Mouse (Mus musculus) adrenal gland, postnatal 25 days (tissue): ENCODE results near the gene Arhgap44. TPM values are rescaled to one million over a fixed set of nuclear protein-coding genes. Genes with fewer than 3 reads are reported as not detected.

Experiments
- DNase-seq: peaks from one replicate; pipeline ENCODE4 v3.0.0; 2021; ENCODE audit warnings: mixed read lengths
- long read RNA-seq: library from polyadenylated mRNA; stranded (forward); transcript quantifications from one replicate; pipeline ENCODE4 v2.0.0, GENCODE M21; 2021
- total RNA-seq: library from RNA; stranded (reverse); gene quantifications from 2 replicates; pipeline ENCODE4 v1.2.3, GENCODE M21; 2021

Arhgap44 gene
- total RNA-seq: 7.8 and 8.4 TPM in 2 replicates
- long read RNA-seq, partial matches to known transcripts: 3 of 4 reads
- long read RNA-seq, other reads (novel, unspliced or antisense): 1 of 4 reads

- DNase-seq: peak; percentile 76
Observed at GRCm38 (mm10) chr11:65162767-65163120, at the start of gene Arhgap44. TSS of gene Arhgap44 (minus strand) at chr11:65162961.

DNA sequence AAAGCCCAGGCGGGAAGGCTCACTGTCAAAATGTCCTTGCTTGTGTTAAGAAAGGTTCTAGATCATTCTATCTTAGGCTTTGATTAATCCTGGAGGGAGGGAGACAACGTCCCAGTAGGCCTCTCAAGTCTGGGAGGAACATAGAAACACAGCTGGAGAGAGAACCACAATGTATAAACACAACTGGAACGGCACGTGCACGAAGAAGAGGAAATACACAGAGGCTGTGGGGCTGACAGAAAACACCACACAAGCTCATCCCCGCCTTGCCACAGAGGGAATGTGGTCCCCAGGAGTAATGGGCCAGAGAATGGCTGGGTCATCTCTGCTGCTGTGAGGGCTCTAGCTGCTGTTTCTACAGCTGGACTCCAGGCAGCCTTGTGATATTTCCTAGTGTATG is 48.9 kb upstream of the Arhgap44 start:
- no peak for DNase-seq

- DNase-seq: peak; percentile 18
Observed at GRCm38 (mm10) chr11:65209441-65209840, 46.7 kb upstream of the Arhgap44 start.

GRCm38 (mm10) chr11:65205306-65205705 is 42.5 kb upstream of the Arhgap44 start:
- no peak for DNase-seq

- DNase-seq: no peak
Observed at GRCm38 (mm10) chr11:65204651-65205050, 41.9 kb upstream of the Arhgap44 start.

DNA sequence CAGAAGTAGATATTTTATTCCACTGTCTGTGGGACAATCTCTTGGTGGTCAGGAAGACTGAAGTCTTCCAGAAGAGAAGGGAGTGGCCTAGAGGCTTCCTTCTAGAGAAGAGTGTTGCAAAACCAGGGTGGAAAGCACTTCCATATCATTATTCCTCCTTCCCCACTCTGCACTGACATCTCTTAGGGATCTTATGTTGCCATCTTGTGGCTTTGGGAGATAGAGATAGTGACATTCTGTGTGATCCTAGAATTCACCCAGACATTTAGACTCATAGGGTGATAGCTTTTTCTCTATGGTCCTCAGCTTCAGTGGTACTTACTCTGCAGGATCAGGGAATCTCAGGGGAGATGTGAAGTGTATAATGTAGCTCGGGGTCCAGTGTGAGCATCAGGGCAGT is 40.3 kb upstream of the Arhgap44 start:
- DNase-seq: no peak

- no peak for DNase-seq
Observed at GRCm38 (mm10) chr11:65202236-65202635, 39.5 kb upstream of the Arhgap44 start.

DNA sequence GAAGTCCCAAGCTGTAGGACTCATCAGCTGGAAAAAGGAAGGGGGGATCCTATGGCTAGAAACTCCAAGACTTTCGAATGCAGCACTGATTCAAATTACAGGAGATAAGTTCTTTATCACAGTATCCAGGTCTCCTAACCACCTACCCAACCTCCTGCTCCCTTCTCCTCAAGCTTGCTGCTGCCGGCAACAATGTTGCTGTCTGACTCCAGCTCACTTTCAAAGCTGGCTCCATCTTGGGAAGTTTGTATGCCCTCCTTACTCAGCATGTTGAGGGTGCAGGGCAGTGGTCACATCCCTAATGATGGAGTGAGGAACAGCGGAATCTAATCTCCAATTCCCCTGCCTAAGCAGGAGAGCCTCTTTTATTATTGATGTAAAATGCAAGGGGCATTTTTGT is 35.3 kb upstream of the Arhgap44 start:
- no peak for DNase-seq

GRCm38 (mm10) chr11:65197280-65197679 is 34.5 kb upstream of the Arhgap44 start:
- peak; percentile 54 for DNase-seq

DNA sequence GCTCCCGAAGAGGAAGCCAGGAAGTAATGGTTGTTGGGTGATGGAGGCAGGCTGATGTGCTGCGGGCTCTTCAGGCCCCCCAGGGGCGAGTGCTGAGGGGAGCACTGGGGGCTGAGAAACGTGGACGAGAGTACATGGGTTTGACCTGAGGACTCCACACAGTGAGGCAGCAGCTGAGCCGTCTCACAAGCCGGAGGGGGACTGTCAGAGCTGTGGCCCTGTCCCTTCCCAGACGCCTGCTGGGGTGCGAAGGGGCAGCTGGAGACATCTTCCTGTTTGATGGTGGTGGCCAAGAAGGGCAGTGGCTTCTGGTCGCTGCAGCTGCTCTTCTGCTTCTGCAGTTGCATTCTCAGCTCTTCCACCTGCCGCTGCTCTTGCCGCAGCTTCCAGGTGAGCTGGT is 24.2 kb upstream of the Arhgap44 start:
- DNase-seq: no peak

GRCm38 (mm10) chr11:65185114-65185513 is 22.4 kb upstream of the Arhgap44 start:
- DNase-seq: no peak

DNA sequence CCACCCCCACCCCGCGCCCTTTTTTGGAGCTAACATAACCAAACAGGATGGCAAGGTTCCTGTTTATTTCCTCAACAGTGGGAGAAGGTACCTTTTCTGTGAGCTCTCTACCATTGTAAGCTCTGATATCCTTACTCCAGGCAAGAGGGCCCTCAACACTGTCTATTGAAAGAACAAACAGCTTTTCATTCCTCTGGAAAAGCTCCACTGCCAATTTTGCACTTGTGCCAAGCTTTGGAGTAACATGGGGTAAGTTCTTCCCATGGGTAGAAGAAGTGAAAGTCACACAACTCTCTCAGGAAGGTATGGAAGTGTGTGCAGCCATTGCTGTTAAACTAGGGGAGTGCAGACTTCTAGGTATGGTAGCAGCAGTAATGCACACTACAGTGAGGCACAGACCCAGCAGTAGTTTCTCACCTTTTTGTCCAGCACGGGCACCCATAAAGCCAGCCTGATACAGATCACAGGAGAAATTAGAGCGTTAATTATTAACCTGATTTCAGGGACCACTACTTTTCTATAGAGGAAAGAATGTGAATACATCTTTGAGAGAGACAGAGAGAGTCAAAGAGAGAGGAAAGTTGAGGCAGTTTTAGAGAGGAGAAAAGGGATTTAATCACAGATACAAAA is 7.5 kb upstream of the Arhgap44 start:
- DNase-seq: no peak

DNA sequence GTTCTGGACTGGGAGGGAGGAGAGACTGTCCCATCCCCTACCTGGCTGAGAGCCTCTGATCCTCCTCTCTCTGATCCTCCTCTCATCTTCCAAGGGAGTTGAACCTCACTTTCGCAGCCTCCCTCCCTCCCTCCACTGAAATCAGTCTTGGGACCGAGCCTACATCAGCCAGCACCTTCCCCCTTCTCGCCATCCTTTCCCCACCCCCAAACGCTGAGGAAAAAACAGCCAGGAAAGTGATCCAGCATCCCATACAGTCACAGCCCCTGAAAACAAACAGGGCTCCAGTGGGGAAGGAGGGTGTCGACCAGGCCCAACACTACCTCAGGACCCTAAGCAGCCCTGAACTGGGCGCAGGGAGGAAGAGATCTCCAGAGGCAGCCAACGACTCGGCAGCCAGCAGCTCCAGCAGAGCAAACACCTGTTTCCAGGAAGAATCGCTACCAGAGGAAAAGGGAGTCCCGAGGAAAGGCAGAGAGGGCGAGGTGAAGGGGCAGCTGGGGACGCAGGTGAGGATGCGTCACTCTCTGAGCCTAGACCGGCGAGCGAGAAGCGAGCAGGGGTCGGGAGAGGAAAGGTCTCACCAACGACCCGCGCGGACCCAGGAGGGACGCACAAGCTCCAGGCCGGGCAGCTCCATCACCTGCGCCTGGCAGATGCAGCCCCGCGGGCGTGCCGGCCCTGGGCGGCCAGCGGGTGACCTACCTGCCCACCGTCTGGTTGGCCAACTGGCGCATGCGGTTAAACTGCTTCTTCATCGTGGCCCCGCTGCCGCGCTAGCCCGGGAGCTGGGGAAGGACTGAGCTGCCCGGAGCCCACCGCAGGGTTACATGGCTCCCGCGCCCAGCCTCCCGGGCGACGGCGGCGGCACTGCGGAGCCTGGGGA is 637 bp downstream of the Arhgap44 start:
- DNase-seq: no peak

DNA sequence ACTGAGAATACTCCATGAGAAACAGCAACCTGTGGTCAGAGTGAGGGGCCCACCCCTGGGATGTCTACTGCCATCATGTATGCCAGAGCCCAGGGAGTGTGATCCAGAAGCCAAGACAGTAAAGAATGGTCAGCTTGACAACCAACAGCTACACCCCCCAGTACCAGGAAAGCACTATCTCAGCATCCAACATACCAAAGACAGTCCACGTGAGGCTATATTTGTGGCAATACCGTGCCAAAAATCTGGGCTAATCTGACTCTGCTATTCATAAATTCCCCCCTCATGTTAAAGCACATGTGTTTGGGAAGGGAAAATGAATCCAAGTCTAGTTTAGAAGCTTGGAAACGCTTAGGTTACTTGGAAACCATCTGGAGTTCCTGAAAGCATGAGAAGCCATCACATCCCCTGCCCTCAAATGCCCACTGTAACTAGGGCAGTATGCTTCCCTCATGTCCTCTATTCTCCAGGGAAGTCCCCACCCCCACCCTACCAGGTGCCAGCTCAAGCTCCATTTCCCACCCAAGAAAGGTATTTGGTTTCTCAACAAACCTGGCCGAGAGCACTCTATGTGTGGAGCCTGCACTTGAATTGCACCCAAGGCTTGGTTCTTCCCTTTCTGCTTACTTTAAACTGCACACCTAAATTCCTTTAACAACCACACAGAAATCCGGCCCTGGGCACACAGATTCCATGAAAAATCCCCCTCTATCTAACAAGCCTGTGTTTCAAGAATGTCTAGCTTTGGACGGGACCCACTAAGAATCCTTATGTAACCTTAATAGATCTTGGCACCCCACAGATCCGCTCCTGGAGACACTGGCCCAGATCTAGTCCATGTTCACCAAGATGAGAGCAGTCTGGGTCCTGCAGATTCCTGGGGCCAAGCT is 1.5 kb downstream of the Arhgap44 start:
- no peak for DNase-seq

DNA sequence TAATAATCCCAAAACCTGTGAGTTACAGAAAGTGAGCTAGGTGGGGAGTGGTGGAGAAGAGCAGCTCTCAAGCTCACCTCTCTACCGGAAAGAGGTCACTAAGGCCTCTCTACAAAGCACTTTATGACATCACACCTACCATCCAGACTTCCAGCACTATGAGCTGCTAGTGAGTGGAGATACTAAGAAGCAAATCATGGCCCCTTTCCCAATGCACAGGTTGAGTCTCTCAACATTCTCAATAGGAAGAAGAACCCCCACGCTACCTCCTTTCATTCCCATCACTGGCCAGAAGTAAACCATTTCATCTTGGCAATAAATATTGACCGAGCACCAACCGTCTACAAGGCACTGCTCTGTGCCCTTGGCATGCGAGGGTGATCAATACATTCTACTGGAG is 3.0 kb downstream of the Arhgap44 start, which contains the start of gene 1700086D15Rik:
Gene 1700086D15Rik (minus strand): TSS at position 101 of the 400 bp plus-strand sequence.
- DNase-seq: no peak

GRCm38 (mm10) chr11:65158658-65158990 is 4.1 kb downstream of the Arhgap44 start:
- no peak for DNase-seq

- DNase-seq: no peak
Observed at GRCm38 (mm10) chr11:65157966-65158657, 4.6 kb downstream of the Arhgap44 start.

DNA sequence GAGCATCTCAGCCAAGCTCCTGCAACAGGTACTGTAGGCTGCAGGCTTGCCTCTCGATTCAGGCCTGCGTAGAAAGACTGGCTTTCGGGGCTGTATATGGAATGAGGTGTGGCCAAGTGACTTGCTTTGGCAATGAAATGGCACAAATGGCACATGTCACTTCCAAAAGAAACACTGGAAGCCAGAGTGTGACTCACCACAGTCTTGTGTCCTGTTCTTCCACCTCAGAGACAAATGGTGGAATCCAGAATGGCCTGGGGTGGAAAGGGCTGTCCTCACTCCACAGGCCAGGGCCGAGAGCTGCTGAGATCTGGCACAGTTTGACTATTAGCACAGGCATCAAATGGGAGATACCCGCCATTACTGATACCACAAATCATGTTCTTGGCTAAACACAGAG is 9.8 kb downstream of the Arhgap44 start:
- DNase-seq: no peak

- DNase-seq: no peak
Observed at GRCm38 (mm10) chr11:65148441-65148840, 14.3 kb downstream of the Arhgap44 start.

GRCm38 (mm10) chr11:65142838-65143417 is 19.8 kb downstream of the Arhgap44 start:
- no peak for DNase-seq

GRCm38 (mm10) chr11:65139030-65139429 is 23.7 kb downstream of the Arhgap44 start:
- no peak for DNase-seq
